Mouse (Mus musculus) testis, adult 2 months (tissue): ENCODE measurements at regions not wholly inside any gene's neighbourhood (a gene's known extent, or its start where the extent isn't known, plus 50 kb on each side); places are given as distances from the start of the nearest gene placed in this dataset.

Experiments
- CTCF ChIP-seq: fragments of 200-500 bp; IDR thresholded peaks from 2 replicates; pipeline ENCODE4 v1.5.1; 2012; ENCODE audit warnings: low read depth, mild to moderate bottlenecking, inconsistent platforms, low read length, moderate library complexity; ENCODE audit not compliant: control insufficient read depth, insufficient read depth, insufficient replicate concordance
- POLR2A ChIP-seq: fragments of 200-500 bp; IDR thresholded peaks from 2 replicates; pipeline ENCODE4 v1.6.1; 2012; ENCODE audit warnings: low read depth, mild to moderate bottlenecking, inconsistent platforms, low read length, moderate library complexity; ENCODE audit not compliant: control insufficient read depth

DNA sequence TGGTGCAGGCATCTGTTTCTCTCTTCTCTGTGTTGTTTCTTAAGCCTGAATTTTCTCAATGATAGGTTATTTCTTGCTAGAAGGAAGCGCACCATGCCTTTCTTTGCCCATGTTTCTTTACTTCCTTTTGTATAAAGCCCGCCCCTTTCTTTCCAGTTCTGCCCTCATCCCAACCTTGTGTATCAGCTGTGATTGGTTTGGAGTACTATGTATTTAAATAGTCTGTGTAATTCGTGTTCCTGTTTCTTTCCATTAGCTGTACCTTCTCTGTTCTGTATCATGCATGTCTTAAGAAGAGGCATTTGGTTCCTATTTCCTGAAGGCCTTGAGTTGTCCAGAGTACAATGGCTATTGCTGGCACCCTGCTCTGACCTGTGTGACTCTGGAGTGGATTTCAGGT is 166.9 kb downstream of the Kcnrg start:
- TF ChIP-seq POLR2A: no peak
- TF ChIP-seq CTCF: no peak
